Mouse (Mus musculus): ENCODE results near the gene Dbi.

- TF ChIP-seq CTCF (IDR thresholded peaks at IDR 0.05; ENCODE audit: low read depth, low read length) (no peak), POLR2AphosphoS5 (IDR thresholded peaks at IDR 0.05; ENCODE audit: insufficient replicate concordance, low read depth, low read length) (no peak), GATA1 (IDR thresholded peaks at IDR 0.05; ENCODE audit: borderline replicate concordance, low read length) (no peak), TAL1 (conservative IDR thresholded peaks at IDR 0.05; ENCODE audit: low read depth, low read length) (no peak), GATA2 (IDR thresholded peaks at IDR 0.05; ENCODE audit: borderline replicate concordance, low read depth, low read length) (no peak)
Measured at GRCm38 (mm10) chr1:120080632-120081031, 40.2 kb downstream of the Dbi start.

Data from G1E (cell line).